Mouse (Mus musculus) stomach, embryonic 16.5 days (tissue): ENCODE measurements at regions not wholly inside any gene's neighbourhood (a gene's known extent, or its start where the extent isn't known, plus 50 kb on each side); places are given as distances from the start of the nearest gene placed in this dataset.

Experiments
- ATAC-seq: fragments of 200-750 bp; cut with Nextera tagmentation; 2 replicates; pipeline ENCODE4 v1.8.0; 2017; ENCODE audit warnings: moderate number of reproducible peaks, moderate TSS enrichment; ENCODE audit not compliant: insufficient read depth, low FRiP score
- H3K27ac ChIP-seq: fragments of 300-500 bp; sonication (generic); 2 replicates; pipeline ENCODE4 v1.5.1; 2014; ENCODE audit warnings: low read length
- H3K27me3 ChIP-seq: fragments of 300-500 bp; sonication (generic); 2 replicates; pipeline ENCODE4 v1.6.1; 2014; ENCODE audit warnings: low read length, control low read depth, mixed read lengths; ENCODE audit not compliant: control insufficient read depth, insufficient read depth
- H3K36me3 ChIP-seq: fragments of 300-500 bp; sonication (generic); 2 replicates; pipeline ENCODE4 v1.6.1; 2014; ENCODE audit warnings: low read length; ENCODE audit not compliant: control insufficient read depth, insufficient read depth
- H3K4me1 ChIP-seq: fragments of 300-500 bp; sonication (generic); 2 replicates; pipeline ENCODE4 v1.6.1; 2014; ENCODE audit warnings: low read length, control low read depth, mixed read lengths; ENCODE audit not compliant: control insufficient read depth, insufficient read depth
- H3K4me2 ChIP-seq: fragments of 300-500 bp; sonication (generic); 2 replicates; pipeline ENCODE4 v1.6.1; 2014; ENCODE audit warnings: low read depth, low read length, mixed read lengths
- H3K4me3 ChIP-seq: fragments of 300-500 bp; sonication (generic); replicated peaks from 2 replicates; pipeline ENCODE4 v1.5.1; 2014; ENCODE audit warnings: mild to moderate bottlenecking, low read length
- H3K9ac ChIP-seq: fragments of 300-500 bp; sonication (generic); 2 replicates; pipeline ENCODE4 v1.6.1; 2014; ENCODE audit warnings: low read length
- H3K9me3 ChIP-seq: fragments of 300-500 bp; sonication (generic); replicated peaks from 2 replicates; pipeline ENCODE4 v1.6.1; 2016; ENCODE audit warnings: low read length, control low read depth; ENCODE audit not compliant: control insufficient read depth
- WGBS: fragments of 180-500 bp; shearing (Covaris S2); extraction: QIAGEN DNeasy Blood & Tissue Kit; methylation state at CpG from one replicate; pipeline ENCODE4 v1.1.7; 2014; 5-methylcytosine and 5-hydroxymethylcytosine counted together

GRCm38 (mm10) chr13:52109039-52109759 lies 262.7 kb downstream of the Gadd45g start:
- H3K27ac ChIP-seq = peak overlapping the region; percentile 67
- no peak for ATAC-seq
- WGBS = 65% methylated on average over 17 of the region's 17 CpGs

GRCm38 (mm10) chr13:52110750-52111149 lies 264.3 kb downstream of the Gadd45g start:
- Histone ChIP-seq H3K4me3 (no peak overlapping the region), H3K4me1 (no peaks in the 10 kb centered on the region; the same call in none of the 2 replicates), H3K9ac (no peak overlapping the region), H3K4me2 (no peak overlapping the region), H3K9me3 (no peaks in the 10 kb centered on the region), H3K27me3 (no peaks in the 10 kb centered on the region), H3K27ac (no peak overlapping the region), H3K36me3 (no peaks in the 10 kb centered on the region)
- 50% methylated on average over 9 of the region's 9 CpGs for WGBS
- no peak for ATAC-seq

More at GRCm38 (mm10) chr13:52109039-52109759, 262.7 kb downstream of the Gadd45g start:
- H3K9ac ChIP-seq = peak overlapping the region; percentile 40; the same call in 1 of the 2 replicates
- H3K36me3 ChIP-seq = no peaks in the 10 kb centered on the region
- no peaks in the 10 kb centered on the region for H3K27me3 ChIP-seq
- H3K4me3 ChIP-seq = no peak overlapping the region
- H3K4me1 ChIP-seq = no peaks in the 10 kb centered on the region; the same call in none of the 2 replicates
- no peaks in the 10 kb centered on the region for H3K9me3 ChIP-seq
- H3K4me2 ChIP-seq = no peak overlapping the region

- WGBS = 75% methylated on average over 8 of the region's 8 CpGs
- no peak overlapping the region for H3K4me3 ChIP-seq
- no peaks in the 10 kb centered on the region for H3K27me3 ChIP-seq
- no peak overlapping the region for H3K27ac ChIP-seq
- no peaks in the 10 kb centered on the region for H3K9me3 ChIP-seq
- H3K36me3 ChIP-seq = no peaks in the 10 kb centered on the region
- H3K9ac ChIP-seq = no peak overlapping the region
- ATAC-seq = no peak
- no peaks in the 10 kb centered on the region; the same call in none of the 2 replicates for H3K4me1 ChIP-seq
- H3K4me2 ChIP-seq = no peak overlapping the region
These were observed 267.1 kb downstream of the Gadd45g start for GRCm38 (mm10) chr13:52113549-52113948.

- H3K4me3 ChIP-seq = no peak overlapping the region
- H3K27ac ChIP-seq = no peak overlapping the region
- WGBS = 80% methylated on average over 7 of the region's 7 CpGs
- no peaks in the 10 kb centered on the region for H3K36me3 ChIP-seq
- H3K4me1 ChIP-seq = no peaks in the 10 kb centered on the region; the same call in none of the 2 replicates
- H3K4me2 ChIP-seq = no peak overlapping the region
- no peaks in the 10 kb centered on the region for H3K9me3 ChIP-seq
- H3K9ac ChIP-seq = no peak overlapping the region
- H3K27me3 ChIP-seq = no peaks in the 10 kb centered on the region
- ATAC-seq = no peak
These were observed 268.0 kb downstream of the Gadd45g start for GRCm38 (mm10) chr13:52114431-52114830.

GRCm38 (mm10) chr13:52114962-52115361 lies 268.5 kb downstream of the Gadd45g start:
- Histone ChIP-seq H3K4me1 (no peaks in the 10 kb centered on the region; the same call in none of the 2 replicates), H3K27me3 (no peaks in the 10 kb centered on the region), H3K9ac (no peak overlapping the region), H3K36me3 (no peaks in the 10 kb centered on the region), H3K27ac (no peak overlapping the region), H3K4me3 (no peak overlapping the region), H3K9me3 (no peaks in the 10 kb centered on the region), H3K4me2 (no peak overlapping the region)
- no peak for ATAC-seq
- 76% methylated on average over 6 of the region's 6 CpGs for WGBS

GRCm38 (mm10) chr13:52116241-52116640 lies 269.8 kb downstream of the Gadd45g start:
- H3K4me2 ChIP-seq = no peak overlapping the region
- WGBS = 75% methylated on average over 4 of the region's 4 CpGs

GRCm38 (mm10) chr13:52116756-52117155 lies 270.3 kb downstream of the Gadd45g start:
- Histone ChIP-seq H3K4me2 (no peak overlapping the region), H3K4me1 (no peaks in the 10 kb centered on the region; the same call in 1 of the 2 replicates), H3K4me3 (no peak overlapping the region), H3K27ac (no peak overlapping the region), H3K9ac (no peak overlapping the region), H3K9me3 (no peaks in the 10 kb centered on the region), H3K36me3 (no peaks in the 10 kb centered on the region), H3K27me3 (no peaks in the 10 kb centered on the region)
- ATAC-seq = no peak
- 72% methylated on average over 4 of the region's 4 CpGs for WGBS

More at GRCm38 (mm10) chr13:52116241-52116640, 269.8 kb downstream of the Gadd45g start:
- no peak for ATAC-seq
- Histone ChIP-seq H3K27me3 (no peaks in the 10 kb centered on the region), H3K9ac (no peak overlapping the region), H3K9me3 (no peaks in the 10 kb centered on the region), H3K27ac (no peak overlapping the region), H3K36me3 (no peaks in the 10 kb centered on the region), H3K4me1 (no peaks in the 10 kb centered on the region; the same call in 1 of the 2 replicates), H3K4me3 (no peak overlapping the region)

- 85% methylated on average over 8 of the region's 8 CpGs for WGBS
- Histone ChIP-seq H3K9me3 (no peaks in the 10 kb centered on the region), H3K4me2 (no peak overlapping the region), H3K4me1 (no peaks in the 10 kb centered on the region), H3K27ac (no peak overlapping the region), H3K9ac (no peak overlapping the region), H3K36me3 (no peaks in the 10 kb centered on the region), H3K4me3 (no peak overlapping the region), H3K27me3 (no peaks in the 10 kb centered on the region)
- ATAC-seq = no peak
These were observed 274.3 kb downstream of the Gadd45g start for GRCm38 (mm10) chr13:52120795-52121194.

GRCm38 (mm10) chr13:52125037-52125436 lies 278.6 kb downstream of the Gadd45g start:
- H3K4me1 ChIP-seq = no peaks in the 10 kb centered on the region
- H3K9ac ChIP-seq = no peak overlapping the region
- no peak overlapping the region for H3K4me3 ChIP-seq
- H3K27ac ChIP-seq = no peak overlapping the region
- H3K27me3 ChIP-seq = no peaks in the 10 kb centered on the region
- no peaks in the 10 kb centered on the region for H3K36me3 ChIP-seq
- 73% methylated on average over 4 of the region's 4 CpGs for WGBS
- no peak overlapping the region for H3K4me2 ChIP-seq
- no peaks in the 10 kb centered on the region for H3K9me3 ChIP-seq
- ATAC-seq = no peak
